Comparison of ENCODE assay signal across 8 mouse cellular contexts in the genomic region with DNA sequence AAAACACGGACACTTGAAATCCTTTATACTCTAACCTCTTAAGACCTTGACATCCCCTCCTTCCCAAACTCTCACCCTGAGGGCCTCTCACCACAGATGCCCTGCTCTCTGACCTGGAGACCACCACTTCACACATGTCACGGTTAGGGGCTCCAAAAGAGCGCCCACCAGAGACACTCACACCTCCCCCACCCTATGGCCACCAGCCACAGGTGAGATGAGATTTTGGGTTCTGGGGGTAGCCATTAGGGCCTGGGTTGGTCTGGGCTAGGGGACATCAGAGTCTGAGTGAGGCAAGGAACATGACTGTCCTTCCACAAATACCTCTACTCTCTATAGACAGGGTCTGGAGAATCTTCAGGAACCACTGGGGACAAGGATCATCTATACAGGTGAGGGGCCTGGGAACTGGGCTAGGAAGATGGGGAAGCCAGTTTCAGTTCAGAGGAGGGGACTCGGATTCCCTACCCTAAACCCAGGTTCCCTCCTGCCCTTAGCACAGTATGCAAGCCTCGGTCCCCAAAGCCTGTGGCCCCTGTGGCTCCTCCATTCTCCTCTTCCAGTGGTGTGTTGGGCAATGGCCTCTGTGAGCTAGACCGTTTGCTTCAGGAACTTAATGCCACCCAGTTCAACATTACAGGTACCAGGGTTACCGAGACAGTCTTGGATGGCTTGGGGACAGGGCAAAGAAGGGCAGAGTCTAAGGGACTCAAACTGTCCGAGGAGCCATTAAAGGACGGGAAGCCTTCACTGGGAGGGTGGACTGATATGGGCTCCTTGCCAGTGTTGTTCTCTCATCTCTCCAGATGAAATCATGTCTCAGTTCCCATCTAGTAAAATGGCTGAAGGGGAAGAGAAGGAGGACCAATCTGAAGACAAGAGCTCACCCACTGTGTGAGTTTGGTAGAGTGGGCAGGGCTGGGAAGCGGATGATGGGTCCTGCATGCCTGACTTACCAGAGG. TPM values are rescaled to one million over a fixed set of nuclear protein-coding genes. Genes with fewer than 3 reads are reported as not detected.
DNase-seq lines count a peak whose midpoint lies in the region; ATAC-seq and TF ChIP-seq lines count a peak whose summit lies in the region.

No protein-coding gene starts in this region.

- no peak overlapping the region for H3K4me2 ChIP-seq in forebrain, embryonic 11.5 days (ENCODE audit: low read depth, low read length, severe bottlenecking)
- H3K4me2 ChIP-seq in liver, embryonic 11.5 days: peak overlapping the region; percentile 82
- peak overlapping the region; percentile 56 for H3K4me2 ChIP-seq in limb, embryonic 14.5 days (replicated peaks; ENCODE audit: low read depth, low read length, severe bottlenecking)
- peak overlapping the region; percentile 59 for H3K4me2 ChIP-seq in neural tube, embryonic 15.5 days

- 83% methylated on average over 10 of the region's 10 CpGs for WGBS in forebrain, embryonic 10.5 days
- WGBS in forebrain, embryonic 11.5 days: 87% methylated on average over 10 of the region's 10 CpGs
- WGBS in liver, embryonic 11.5 days: 82% methylated on average over 10 of the region's 10 CpGs
- WGBS in limb, embryonic 14.5 days: 78% methylated on average over 10 of the region's 10 CpGs
- WGBS in neural tube, embryonic 15.5 days: 84% methylated on average over 10 of the region's 10 CpGs

- peaks cover 20% of the 10 kb centered on the region for H3K36me3 ChIP-seq in forebrain, embryonic 10.5 days (replicated peaks)
- peaks cover 3% of the 10 kb centered on the region; the same call in 1 of the 2 replicates for H3K36me3 ChIP-seq in forebrain, embryonic 11.5 days (ENCODE audit: control insufficient read depth, insufficient read depth, low read length)
- peaks cover 15% of the 10 kb centered on the region for H3K36me3 ChIP-seq in liver, embryonic 11.5 days (ENCODE audit: control insufficient read depth, insufficient read depth, low read length)
- H3K36me3 ChIP-seq in limb, embryonic 14.5 days (ENCODE audit: control insufficient read depth, insufficient read depth, low read length): peaks cover 35% of the 10 kb centered on the region
- peaks cover 12% of the 10 kb centered on the region for H3K36me3 ChIP-seq in neural tube, embryonic 15.5 days

- H3K9ac ChIP-seq in forebrain, embryonic 11.5 days (ENCODE audit: low read length): no peak overlapping the region
- no peak overlapping the region for H3K9ac ChIP-seq in liver, embryonic 11.5 days (ENCODE audit: low read depth, low read length)
- peak overlapping the region; percentile 61; the same call in 1 of the 2 replicates for H3K9ac ChIP-seq in limb, embryonic 14.5 days (ENCODE audit: low read depth, low read length, severe bottlenecking)
- H3K9ac ChIP-seq in neural tube, embryonic 15.5 days (replicated peaks): no peak overlapping the region

- H3K4me3 ChIP-seq in forebrain, embryonic 10.5 days: peak overlapping the region; percentile 56
- no peak overlapping the region for H3K4me3 ChIP-seq in forebrain, embryonic 11.5 days (ENCODE audit: low read depth, low read length)
- H3K4me3 ChIP-seq in liver, embryonic 11.5 days (ENCODE audit: low read depth, low read length): peak overlapping the region; percentile 55
- peak overlapping the region; percentile 45; the same call in 1 of the 2 replicates for H3K4me3 ChIP-seq in limb, embryonic 14.5 days (replicated peaks; ENCODE audit: low read length)
- peak overlapping the region; percentile 45; the same call in 1 of the 2 replicates for H3K4me3 ChIP-seq in neural tube, embryonic 15.5 days (replicated peaks)

- H3K9me3 ChIP-seq in forebrain, embryonic 10.5 days: no peaks in the 10 kb centered on the region
- no peaks in the 10 kb centered on the region for H3K9me3 ChIP-seq in forebrain, embryonic 11.5 days (ENCODE audit: control insufficient read depth, low read length)
- H3K9me3 ChIP-seq in liver, embryonic 11.5 days (ENCODE audit: control insufficient read depth, low read length): no peaks in the 10 kb centered on the region
- no peaks in the 10 kb centered on the region for H3K9me3 ChIP-seq in limb, embryonic 14.5 days (ENCODE audit: control insufficient read depth, low read length)
- H3K9me3 ChIP-seq in neural tube, embryonic 15.5 days (replicated peaks): no peaks in the 10 kb centered on the region

- TF ChIP-seq POLR2A in limb, embryonic 14.5 days (IDR thresholded peaks at IDR 0.05; ENCODE audit: borderline replicate concordance, extremely low read depth, insufficient read depth, insufficient read length): no peak

- no peak for ATAC-seq in forebrain, embryonic 11.5 days (replicated peaks; ENCODE audit: low FRiP score)
- ATAC-seq in liver, embryonic 11.5 days (replicated peaks; ENCODE audit: low FRiP score): no peak
- ATAC-seq in limb, embryonic 14.5 days (ENCODE audit: low FRiP score, low read depth): no peak
- no peak for ATAC-seq in neural tube, embryonic 15.5 days (ENCODE audit: low FRiP score)

- H3K27ac ChIP-seq in forebrain, embryonic 10.5 days: no peak overlapping the region
- no peak overlapping the region for H3K27ac ChIP-seq in forebrain, embryonic 11.5 days (ENCODE audit: low read depth, low read length)
- no peak overlapping the region for H3K27ac ChIP-seq in liver, embryonic 11.5 days (ENCODE audit: low read depth, low read length)
- no peak overlapping the region for H3K27ac ChIP-seq in limb, embryonic 14.5 days (replicated peaks; ENCODE audit: low read depth, low read length)
- no peak overlapping the region for H3K27ac ChIP-seq in neural tube, embryonic 15.5 days (replicated peaks)

- no peak for DNase-seq in forebrain, embryonic 10.5 days (ENCODE audit: extremely low spot score, low spot score)
- DNase-seq in forebrain, embryonic 11.5 days (ENCODE audit: low spot score): no peak
- DNase-seq in liver, embryonic 11.5 days (ENCODE audit: low spot score): no peak
- no peak for DNase-seq in liver
- DNase-seq in limb, embryonic 14.5 days (ENCODE audit: low spot score): no peak
- DNase-seq in adrenal gland, adult (ENCODE audit: inconsistent age in 2 of 2, low spot score in 1 of 2): no peak
- no peak for DNase-seq in left cerebral cortex, adult 11 months (ENCODE audit: low spot score)

- H3K4me1 ChIP-seq in forebrain, embryonic 10.5 days: peaks cover 53% of the 10 kb centered on the region
- H3K4me1 ChIP-seq in forebrain, embryonic 11.5 days (replicated peaks; ENCODE audit: control insufficient read depth, insufficient read depth, low read length): peaks cover 5% of the 10 kb centered on the region
- H3K4me1 ChIP-seq in liver, embryonic 11.5 days (replicated peaks; ENCODE audit: control insufficient read depth, insufficient read depth, low read length): peaks cover 5% of the 10 kb centered on the region
- H3K4me1 ChIP-seq in limb, embryonic 14.5 days (ENCODE audit: control insufficient read depth, insufficient read depth, low read length): peaks cover 28% of the 10 kb centered on the region
- peaks cover 37% of the 10 kb centered on the region for H3K4me1 ChIP-seq in neural tube, embryonic 15.5 days

- H3K27me3 ChIP-seq in forebrain, embryonic 10.5 days (ENCODE audit: poor library complexity, severe bottlenecking): peaks cover 70% of the 10 kb centered on the region
- H3K27me3 ChIP-seq in forebrain, embryonic 11.5 days (ENCODE audit: control insufficient read depth, insufficient read depth, low read length): peaks cover 6% of the 10 kb centered on the region
- H3K27me3 ChIP-seq in liver, embryonic 11.5 days (replicated peaks; ENCODE audit: control insufficient read depth, insufficient read depth, low read length): peaks cover 11% of the 10 kb centered on the region
- H3K27me3 ChIP-seq in limb, embryonic 14.5 days (ENCODE audit: control insufficient read depth, insufficient read depth, low read length): no peaks in the 10 kb centered on the region
- 0 out of 2 replicates have a peak, but pooled peaks cover 2% of the 10 kb centered on the region for H3K27me3 ChIP-seq in neural tube, embryonic 15.5 days (replicated peaks)

RNA-seq across cellular contexts. Expression of a gene that starts 1.8 kb away (rescaled TPM):
- 22.5 and 23.3 TPM in 2 replicates for polyA plus RNA-seq in forebrain, embryonic 10.5 days (2016; fragmentation: Nextera tagmentation; extraction: Ambion mirVana)
- polyA plus RNA-seq in forebrain, embryonic 11.5 days (2014; fragmentation: Nextera tagmentation; extraction: Ambion mirVana): 34.1 and 35.5 TPM in 2 replicates
- polyA plus RNA-seq in liver, embryonic 11.5 days (2014; fragmentation: Nextera tagmentation; extraction: Ambion mirVana): 35.3 and 38.2 TPM in 2 replicates
- polyA plus RNA-seq in limb, embryonic 14.5 days (2012; rRNA removed): 46.0 and 55.5 TPM in 2 replicates
- polyA plus RNA-seq in limb, embryonic 14.5 days (2014; fragmentation: Nextera tagmentation; extraction: Ambion mirVana): 51.2 and 55.4 TPM in 2 replicates
- 28.4 and 50.2 TPM in 2 replicates for polyA plus RNA-seq in neural tube, embryonic 15.5 days (2015; fragmentation: Nextera tagmentation; extraction: Ambion mirVana)

RNA-seq across cellular contexts. Expression of a gene that starts 10.5 kb away (rescaled TPM):
- 10.0 and 10.7 TPM in 2 replicates for polyA plus RNA-seq in forebrain, embryonic 10.5 days (2016; fragmentation: Nextera tagmentation; extraction: Ambion mirVana)
- 13.2 and 13.3 TPM in 2 replicates for polyA plus RNA-seq in forebrain, embryonic 11.5 days (2014; fragmentation: Nextera tagmentation; extraction: Ambion mirVana)
- 3.8 and 4.5 TPM in 2 replicates for polyA plus RNA-seq in liver, embryonic 11.5 days (2014; fragmentation: Nextera tagmentation; extraction: Ambion mirVana)
- polyA plus RNA-seq in limb, embryonic 14.5 days (2012; rRNA removed): 3.2 and 3.4 TPM in 2 replicates
- polyA plus RNA-seq in limb, embryonic 14.5 days (2014; fragmentation: Nextera tagmentation; extraction: Ambion mirVana): 8.1 and 8.8 TPM in 2 replicates
- polyA plus RNA-seq in neural tube, embryonic 15.5 days (2015; fragmentation: Nextera tagmentation; extraction: Ambion mirVana): 6.4 and 6.6 TPM in 2 replicates

RNA-seq across cellular contexts. Expression of a gene that starts 11.2 kb away (rescaled TPM):
- 15.3 and 15.4 TPM in 2 replicates for polyA plus RNA-seq in forebrain, embryonic 10.5 days (2016; fragmentation: Nextera tagmentation; extraction: Ambion mirVana)
- 11.8 and 13.3 TPM in 2 replicates for polyA plus RNA-seq in forebrain, embryonic 11.5 days (2014; fragmentation: Nextera tagmentation; extraction: Ambion mirVana)
- polyA plus RNA-seq in liver, embryonic 11.5 days (2014; fragmentation: Nextera tagmentation; extraction: Ambion mirVana): 15.1 and 15.8 TPM in 2 replicates
- polyA plus RNA-seq in limb, embryonic 14.5 days (2012; rRNA removed): 21.2 and 31.9 TPM in 2 replicates
- polyA plus RNA-seq in limb, embryonic 14.5 days (2014; fragmentation: Nextera tagmentation; extraction: Ambion mirVana): 14.5 and 16.7 TPM in 2 replicates
- 13.8 and 14.0 TPM in 2 replicates for polyA plus RNA-seq in neural tube, embryonic 15.5 days (2015; fragmentation: Nextera tagmentation; extraction: Ambion mirVana)

RNA-seq across cellular contexts. Expression of a gene that starts 17.1 kb away (rescaled TPM):
- 0.28 TPM in 1 of 2 replicates, not detected in the other for polyA plus RNA-seq in forebrain, embryonic 10.5 days (2016; fragmentation: Nextera tagmentation; extraction: Ambion mirVana)
- 0.35 TPM in 1 of 2 replicates, not detected in the other for polyA plus RNA-seq in forebrain, embryonic 11.5 days (2014; fragmentation: Nextera tagmentation; extraction: Ambion mirVana)
- polyA plus RNA-seq in liver, embryonic 11.5 days (2014; fragmentation: Nextera tagmentation; extraction: Ambion mirVana): 2.1 and 3.0 TPM in 2 replicates
- polyA plus RNA-seq in limb, embryonic 14.5 days (2012; rRNA removed): 0.04 TPM in 1 of 2 replicates, not detected in the other
- not detected in 2 replicates for polyA plus RNA-seq in limb, embryonic 14.5 days (2014; fragmentation: Nextera tagmentation; extraction: Ambion mirVana)
- 0.10 TPM in 1 of 2 replicates, not detected in the other for polyA plus RNA-seq in neural tube, embryonic 15.5 days (2015; fragmentation: Nextera tagmentation; extraction: Ambion mirVana)

RNA-seq across cellular contexts. Expression of a gene that starts 42.2 kb away (rescaled TPM):
- polyA plus RNA-seq in forebrain, embryonic 10.5 days (2016; fragmentation: Nextera tagmentation; extraction: Ambion mirVana): not detected in 2 replicates
- not detected in 2 replicates for polyA plus RNA-seq in forebrain, embryonic 11.5 days (2014; fragmentation: Nextera tagmentation; extraction: Ambion mirVana)
- 2.3 and 6.3 TPM in 2 replicates for polyA plus RNA-seq in liver, embryonic 11.5 days (2014; fragmentation: Nextera tagmentation; extraction: Ambion mirVana)
- 53.8 and 80.3 TPM in 2 replicates for polyA plus RNA-seq in limb, embryonic 14.5 days (2012; rRNA removed)
- polyA plus RNA-seq in limb, embryonic 14.5 days (2014; fragmentation: Nextera tagmentation; extraction: Ambion mirVana): 40.2 and 70.8 TPM in 2 replicates
- 4.3 and 8.2 TPM in 2 replicates for polyA plus RNA-seq in neural tube, embryonic 15.5 days (2015; fragmentation: Nextera tagmentation; extraction: Ambion mirVana)
